Mouse (Mus musculus): ENCODE measurements around the gene Crot.

DNA sequence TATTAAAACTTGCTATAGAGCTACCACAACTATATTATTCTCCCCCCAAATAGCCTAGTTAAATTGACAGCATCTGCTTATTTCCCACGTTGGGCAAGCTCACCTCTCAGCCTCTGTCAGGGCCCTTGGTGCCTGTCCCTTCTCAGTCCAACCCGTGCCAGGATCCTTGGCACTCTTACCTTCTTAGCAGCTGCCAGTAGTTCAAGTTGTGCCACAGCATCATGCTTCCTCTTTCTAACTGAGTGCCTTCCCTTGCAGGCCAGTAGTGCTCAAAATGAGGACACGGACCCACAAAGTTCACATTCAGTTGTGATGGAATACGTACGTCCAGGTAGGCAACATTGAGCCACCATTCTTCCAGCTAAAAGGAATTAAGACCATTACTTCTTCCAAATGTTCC, 9.2 kb downstream of the Crot start:
- TF ChIP-seq CTCF (conservative IDR thresholded peaks at IDR 0.05; ENCODE audit: low read length) (no peak), POU5F1 (IDR thresholded peaks at IDR 0.05; ENCODE audit: borderline replicate concordance, low read length) (no peak)
